Comparison of ENCODE assay signal across 9 mouse cellular contexts in the genomic region with DNA sequence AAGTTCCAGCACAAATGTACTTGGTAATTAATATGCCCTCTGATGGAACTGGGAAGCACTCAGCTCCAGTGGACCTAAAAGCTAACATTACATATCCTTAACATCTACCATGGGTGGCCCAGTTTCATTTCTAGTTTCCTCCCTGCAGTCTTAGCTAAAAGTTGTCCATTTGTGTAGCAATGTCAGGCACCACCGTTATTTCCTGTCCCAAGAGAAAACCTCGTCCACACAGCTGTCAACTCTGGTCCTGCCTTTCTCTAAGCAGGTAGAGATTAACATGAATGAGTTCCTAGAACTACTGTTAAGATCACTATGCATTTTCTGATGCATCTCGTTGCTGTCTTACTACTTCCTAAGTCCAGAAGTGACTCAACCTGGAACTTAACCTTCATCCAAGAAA. TPM values are rescaled to one million over a fixed set of nuclear protein-coding genes. Genes with fewer than 3 reads are reported as not detected.
DNase-seq lines count a peak whose midpoint lies in the region; ATAC-seq and TF ChIP-seq lines count a peak whose summit lies in the region.
"Had no signal": no experiment of that assay in that cellular context is flagged by ENCODE, and none has a peak within 500 bp of the region (broad histone marks: within the 10 kb centered on the region; RNA-seq: fewer than 3 reads in every experiment).

No protein-coding gene starts in this region.

- H3K9me3 ChIP-seq in lung, embryonic 15.5 days = no peaks in the 10 kb centered on the region
- H3K9me3 ChIP-seq in forebrain, embryonic 13.5 days (replicated peaks) = no peaks in the 10 kb centered on the region
- no peaks in the 10 kb centered on the region for H3K9me3 ChIP-seq in liver, embryonic 12.5 days (replicated peaks)
- no peaks in the 10 kb centered on the region for H3K9me3 ChIP-seq in stomach, embryonic 15.5 days

- WGBS in lung, embryonic 15.5 days = 62% methylated on average over 3 of the region's 3 CpGs
- WGBS in forebrain, embryonic 13.5 days = 80% methylated on average over 3 of the region's 3 CpGs
- WGBS in liver, embryonic 12.5 days (ENCODE audit: insufficient replicate concordance) = 28% methylated on average over 3 of the region's 3 CpGs
- 42% methylated on average over 3 of the region's 3 CpGs for WGBS in stomach, embryonic 15.5 days

- DNase-seq in lung, postnatal 10 days = no peak
- no peak for DNase-seq in adrenal gland, adult 2 months
- DNase-seq in layer of hippocampus, adult 2 months (ENCODE audit: low spot score in 2 of 2) = no peak
- no peak for DNase-seq in kidney, postnatal 4 days
- DNase-seq: retina, postnatal 1 day had no signal

- no peaks in the 10 kb centered on the region for H3K27me3 ChIP-seq in lung, embryonic 15.5 days
- no peaks in the 10 kb centered on the region for H3K27me3 ChIP-seq in forebrain, embryonic 13.5 days
- no peaks in the 10 kb centered on the region for H3K27me3 ChIP-seq in liver, embryonic 12.5 days (replicated peaks)
- H3K27me3 ChIP-seq in stomach, embryonic 15.5 days (replicated peaks) = no peaks in the 10 kb centered on the region

- peaks cover 16% of the 10 kb centered on the region for H3K36me3 ChIP-seq in lung, embryonic 15.5 days
- H3K36me3 ChIP-seq in forebrain, embryonic 13.5 days (ENCODE audit: poor library complexity, severe bottlenecking) = peaks cover 16% of the 10 kb centered on the region
- peaks cover 27% of the 10 kb centered on the region for H3K36me3 ChIP-seq in liver, embryonic 12.5 days
- H3K36me3 ChIP-seq in stomach, embryonic 15.5 days = peaks cover 8% of the 10 kb centered on the region

- ATAC-seq in lung, embryonic 15.5 days (ENCODE audit: borderline replicate concordance, extremely low read depth, low FRiP score, low TSS enrichment) = no peak
- ATAC-seq in forebrain, embryonic 13.5 days = no peak
- ATAC-seq in liver, embryonic 12.5 days = no peak
- ATAC-seq in stomach, embryonic 15.5 days (ENCODE audit: insufficient read depth, low FRiP score, low read depth) = no peak

- peak overlapping the region; percentile 72 for H3K4me3 ChIP-seq in lung, embryonic 15.5 days
- H3K4me3 ChIP-seq in forebrain, embryonic 13.5 days = peak overlapping the region; percentile 80
- peak overlapping the region; percentile 85 for H3K4me3 ChIP-seq in liver, embryonic 12.5 days
- H3K4me3 ChIP-seq in stomach, embryonic 15.5 days (replicated peaks) = peak overlapping the region; percentile 77
- H3K4me3 ChIP-seq in layer of hippocampus, adult 2 months = no peak overlapping the region

- H3K4me1 ChIP-seq in lung, embryonic 15.5 days = peaks cover 17% of the 10 kb centered on the region
- H3K4me1 ChIP-seq in forebrain, embryonic 13.5 days = peaks cover 20% of the 10 kb centered on the region
- peaks cover 43% of the 10 kb centered on the region for H3K4me1 ChIP-seq in liver, embryonic 12.5 days
- peaks cover 7% of the 10 kb centered on the region; the same call in 1 of the 2 replicates for H3K4me1 ChIP-seq in stomach, embryonic 15.5 days

- peak overlapping the region; percentile 65 for H3K4me2 ChIP-seq in lung, embryonic 15.5 days
- peak overlapping the region; percentile 77 for H3K4me2 ChIP-seq in forebrain, embryonic 13.5 days
- H3K4me2 ChIP-seq in liver, embryonic 12.5 days = peak overlapping the region; percentile 78
- H3K4me2 ChIP-seq in stomach, embryonic 15.5 days = peak overlapping the region; percentile 50

- no peak overlapping the region; the same call in 1 of the 2 replicates for H3K9ac ChIP-seq in lung, embryonic 15.5 days
- peak overlapping the region; percentile 91; the same call in 1 of the 2 replicates for H3K9ac ChIP-seq in forebrain, embryonic 13.5 days
- peak overlapping the region; percentile 96 for H3K9ac ChIP-seq in liver, embryonic 12.5 days
- no peak overlapping the region for H3K9ac ChIP-seq in stomach, embryonic 15.5 days

- no peak overlapping the region for H3K27ac ChIP-seq in lung, embryonic 15.5 days
- no peak overlapping the region for H3K27ac ChIP-seq in forebrain, embryonic 13.5 days
- H3K27ac ChIP-seq in liver, embryonic 12.5 days = peak overlapping the region; percentile 97; the same call in 1 of the 2 replicates
- H3K27ac ChIP-seq in stomach, embryonic 15.5 days = peak overlapping the region; percentile 99
- H3K27ac ChIP-seq in layer of hippocampus, adult 2 months = no peak overlapping the region

- TF ChIP-seq CTCF in layer of hippocampus, adult 2 months (conservative IDR thresholded peaks at IDR 0.05) = no peak

RNA-seq across cellular contexts. Expression of a gene that starts 1.6 kb away (rescaled TPM):
- 130 and 135 TPM in 2 replicates for polyA plus RNA-seq in lung, embryonic 15.5 days (2015; fragmentation: Nextera tagmentation; extraction: Ambion mirVana)
- polyA plus RNA-seq in forebrain, embryonic 13.5 days (2015; fragmentation: Nextera tagmentation; extraction: Ambion mirVana) = 145 and 151 TPM in 2 replicates
- polyA plus RNA-seq in liver, embryonic 12.5 days (2016; fragmentation: Nextera tagmentation; extraction: Ambion mirVana) = 94.7 and 95.9 TPM in 2 replicates
- polyA plus RNA-seq in stomach, embryonic 15.5 days (2015; fragmentation: Nextera tagmentation; extraction: Ambion mirVana) = 148 and 174 TPM in 2 replicates
- 10 to 100 TPM; 59.9 to 76.9 TPM for total RNA-seq in adrenal gland, adult 2 months (2021)
- 106 and 121 TPM in 2 replicates for polyA plus RNA-seq in adrenal gland, adult 2 months (2012; rRNA removed)
- total RNA-seq in layer of hippocampus, adult 2 months (2021) = 10 to 100 TPM; 54.2 to 55.3 TPM

Comparison
In these comparisons a context has a peak if more than half of its experiments do, and no peak if none do; other contexts are left out.
1. H3K27ac ChIP-seq: peak in liver, embryonic 12.5 days (single experiment) and stomach, embryonic 15.5 days (single experiment); none in lung, embryonic 15.5 days (single experiment), forebrain, embryonic 13.5 days (single experiment) and layer of hippocampus, adult 2 months (single experiment).
2. H3K9ac ChIP-seq: peak in forebrain, embryonic 13.5 days (single experiment) and liver, embryonic 12.5 days (single experiment); none in lung, embryonic 15.5 days (single experiment) and stomach, embryonic 15.5 days (single experiment).
3. Peak in every context shown above with its lines, with median percentiles within 50 percentile points of each other: H3K4me2 ChIP-seq.